Mouse (Mus musculus) liver, embryonic 14.5 days (tissue): Measurements from ENCODE around the gene Eps8. TPM values are rescaled to one million over a fixed set of nuclear protein-coding genes. Genes with fewer than 3 reads are reported as not detected.

ENCODE experiments used
- ATAC-seq: fragments of 200-750 bp; cut with Nextera tagmentation; 2 replicates; pipeline ENCODE4 v1.8.0; 2017; ENCODE audit warnings: moderate number of reproducible peaks, mild to moderate bottlenecking, moderate library complexity; ENCODE audit not compliant: insufficient read depth
- DNase-seq, 3 experiments: peaks; one replicate each; pipeline ENCODE4 v3.0.0-alpha.2; 2012 to 2013; ENCODE audit warnings: low read depth in 3 of 3, low spot score in 3 of 3
- H3K27ac ChIP-seq: fragments of 300-500 bp; sonication (generic); 2 replicates; pipeline ENCODE4 v1.5.1; 2014; ENCODE audit warnings: moderate library complexity, mild to moderate bottlenecking, control low read depth, inconsistent platforms
- H3K27me3 ChIP-seq: fragments of 300-500 bp; sonication (generic); 2 replicates; pipeline ENCODE4 v1.6.1; 2014; ENCODE audit warnings: mild to moderate bottlenecking, low read length, moderate library complexity; ENCODE audit not compliant: control insufficient read depth, insufficient read depth
- H3K36me3 ChIP-seq: fragments of 300-500 bp; sonication (generic); replicated peaks from 2 replicates; pipeline ENCODE4 v1.6.1; 2014; ENCODE audit warnings: low read depth; ENCODE audit not compliant: control insufficient read depth, insufficient read depth
- H3K4me1 ChIP-seq, 2 experiments: fragments of 200-500 bp in 1 of 2; fragments of 300-500 bp in 1 of 2; sonication (generic) in 1 of 2; replicated peaks; 2 replicates each; pipeline ENCODE4 v1.6.1; 2012 to 2014; ENCODE audit warnings: antibody characterized with exemption in 1 of 2, inconsistent platforms in 1 of 2, low read length in 1 of 2; ENCODE audit not compliant: control insufficient read depth in 2 of 2, insufficient read depth in 2 of 2
- H3K4me2 ChIP-seq: fragments of 300-500 bp; sonication (generic); 2 replicates; pipeline ENCODE4 v1.6.1; 2014; ENCODE audit warnings: low read depth, mild to moderate bottlenecking, control low read depth, moderate library complexity
- H3K4me3 ChIP-seq, 2 experiments: fragments of 200-500 bp in 1 of 2; fragments of 300-500 bp in 1 of 2; sonication (generic) in 1 of 2; 2 replicates each; pipeline ENCODE4 v1.5.1; 2012 to 2014; ENCODE audit warnings: low read depth in 2 of 2, low read length in 2 of 2, mild to moderate bottlenecking in 2 of 2, control low read depth in 1 of 2, inconsistent platforms in 1 of 2, moderate library complexity in 1 of 2; ENCODE audit not compliant: insufficient read depth in 1 of 2
- H3K9ac ChIP-seq: fragments of 300-500 bp; sonication (generic); replicated peaks from 2 replicates; pipeline ENCODE4 v1.6.1; 2014; ENCODE audit warnings: mild to moderate bottlenecking, control low read depth, moderate library complexity
- H3K9me3 ChIP-seq: fragments of 300-500 bp; sonication (generic); 2 replicates; pipeline ENCODE4 v1.6.1; 2016; ENCODE audit warnings: low read length, mixed read lengths; ENCODE audit not compliant: control insufficient read depth
- CTCF ChIP-seq: IDR thresholded peaks from 2 replicates; pipeline ENCODE4 v1.5.1; 2016; ENCODE audit warnings: antibody characterized with exemption, low read depth, control low read depth
- EP300 ChIP-seq: IDR thresholded peaks from 2 replicates; pipeline ENCODE4 v1.6.1; 2016; ENCODE audit warnings: antibody characterized with exemption, low read depth
- WGBS: fragments of 180-500 bp; shearing (Covaris S2); extraction: QIAGEN DNeasy Blood & Tissue Kit; methylation state at CpG from one replicate; pipeline ENCODE4 v1.1.7; 2014; ENCODE audit not compliant: insufficient replicate concordance; 5-methylcytosine and 5-hydroxymethylcytosine counted together
- polyA plus RNA-seq, 2 experiments: library from polyadenylated mRNA; depleted of rRNA in 1 of 2; stranded (reverse) in 1 of 2; unstranded in 1 of 2; fragments of >200 nt; fragmentation: Nextera tagmentation in 1 of 2; extraction: Ambion mirVana in 1 of 2; gene quantifications; 2 replicates each; pipeline versions ENCODE4 v1.2.1 to v1.2.3; 2012 to 2014

The Eps8 gene
- polyA plus RNA-seq, 2 experiments: 0.42 to 1.4 TPM

DNA sequence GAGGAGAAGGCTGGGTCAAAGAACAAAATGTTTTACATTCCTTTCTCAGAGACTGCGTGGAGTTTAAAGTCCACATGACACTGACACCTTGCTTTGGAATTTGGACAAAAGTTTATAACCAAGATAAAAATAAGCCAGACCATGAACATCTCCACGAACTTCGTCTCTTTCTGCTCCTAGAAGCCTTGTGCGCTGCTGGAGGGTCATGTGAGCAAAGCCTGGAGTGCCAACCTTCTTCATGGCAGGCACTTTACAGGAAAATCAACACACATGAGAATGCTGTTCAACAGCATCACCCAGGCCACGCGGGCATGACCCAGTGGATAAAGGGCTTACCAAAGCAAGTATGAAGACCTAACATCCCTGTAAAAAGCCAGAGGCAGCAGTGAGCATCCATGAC lies 85.6 kb downstream of the Eps8 start:
- no peaks in the 10 kb centered on the region for H3K36me3 ChIP-seq
- H3K4me1 ChIP-seq: no peaks in the 10 kb centered on the region
- no peak for TF ChIP-seq EP300
- no peak for TF ChIP-seq CTCF
- DNase-seq: no peak
- H3K27me3 ChIP-seq: no peaks in the 10 kb centered on the region
- ATAC-seq: no peak
- H3K9ac ChIP-seq: no peak overlapping the region
- 67% methylated on average over 6 of the region's 6 CpGs for WGBS
- H3K9me3 ChIP-seq: no peaks in the 10 kb centered on the region
- H3K4me3 ChIP-seq: no peak overlapping the region
- no peak overlapping the region for H3K4me2 ChIP-seq
- H3K27ac ChIP-seq: no peak overlapping the region

DNA sequence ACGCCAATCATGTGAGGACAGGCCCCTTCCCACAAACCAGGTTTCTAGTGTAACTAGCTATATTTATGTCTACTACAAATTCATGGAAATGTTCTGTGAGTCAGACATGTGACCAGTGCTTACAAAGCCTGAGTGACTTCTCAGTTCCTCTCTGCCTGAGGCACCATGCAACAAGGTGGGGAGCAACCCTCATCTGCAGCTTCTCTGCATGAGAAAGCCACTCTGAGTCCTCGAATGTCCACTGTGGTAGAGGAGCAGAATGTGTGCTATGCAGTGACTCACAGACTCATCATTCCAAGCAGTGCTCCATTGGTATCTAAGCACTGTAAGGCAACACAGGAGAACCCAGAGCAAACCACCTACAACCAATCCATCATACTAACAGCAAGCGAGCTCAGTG lies 88.8 kb downstream of the Eps8 start:
- Histone ChIP-seq H3K36me3 (no peaks in the 10 kb centered on the region), H3K4me2 (no peak overlapping the region), H3K27ac (no peak overlapping the region), H3K27me3 (no peaks in the 10 kb centered on the region), H3K9ac (no peak overlapping the region), H3K9me3 (no peaks in the 10 kb centered on the region), H3K4me1 (no peaks in the 10 kb centered on the region), H3K4me3 (no peak overlapping the region)
- DNase-seq (no peak), ATAC-seq (no peak)
- WGBS: 60% methylated on average over 3 of the region's 3 CpGs
- no peak for TF ChIP-seq EP300

DNA sequence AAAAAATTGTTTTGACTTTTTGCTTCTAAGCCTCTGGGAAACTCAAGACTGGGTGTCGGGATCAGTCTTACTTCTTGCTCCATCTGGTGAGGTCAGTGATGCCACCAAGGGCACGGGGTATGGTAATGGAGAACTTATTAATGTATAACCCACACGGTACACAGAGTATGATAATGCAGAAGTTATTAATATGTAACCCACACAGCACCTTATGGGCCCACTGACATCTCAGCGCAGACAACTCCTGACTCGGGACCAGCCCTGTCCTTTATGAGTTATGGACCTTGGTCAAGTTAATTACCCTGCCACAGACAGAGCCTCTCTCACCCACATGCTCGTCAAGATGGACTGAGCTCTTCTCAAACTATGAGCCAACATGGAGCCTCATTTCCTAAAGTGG lies 89.2 kb downstream of the Eps8 start:
- TF ChIP-seq EP300 (no peak), CTCF (no peak)
- no peak overlapping the region for H3K4me3 ChIP-seq
- H3K27me3 ChIP-seq: no peaks in the 10 kb centered on the region
- no peak overlapping the region for H3K27ac ChIP-seq
- H3K36me3 ChIP-seq: no peaks in the 10 kb centered on the region
- WGBS: 69% methylated on average over 6 of the region's 6 CpGs
- no peak; the same call in 1 of the 2 replicates for ATAC-seq
- H3K4me2 ChIP-seq: no peak overlapping the region
- no peak overlapping the region for H3K9ac ChIP-seq
- no peak for DNase-seq
- no peaks in the 10 kb centered on the region for H3K9me3 ChIP-seq
- peaks cover 0 to 2% of the 10 kb centered on the region in 2 experiments; a peak in 2 of 4 replicates for H3K4me1 ChIP-seq

- no peak overlapping the region for H3K4me3 ChIP-seq
- ATAC-seq: no peak
- no peak overlapping the region for H3K4me2 ChIP-seq
- no peak overlapping the region for H3K27ac ChIP-seq
- no peaks in the 10 kb centered on the region for H3K9me3 ChIP-seq
- H3K36me3 ChIP-seq: no peaks in the 10 kb centered on the region
- no peak overlapping the region for H3K9ac ChIP-seq
- no peaks in the 10 kb centered on the region for H3K27me3 ChIP-seq
- DNase-seq: no peak
- 68% methylated on average over 12 of the region's 12 CpGs for WGBS
- peaks cover 27 to 41% of the 10 kb centered on the region in 2 experiments for H3K4me1 ChIP-seq
- TF ChIP-seq EP300 (no peak), CTCF (no peak)
These were observed 94.3 kb downstream of the Eps8 start for GRCm38 (mm10) chr6:137560358-137560859.

DNA sequence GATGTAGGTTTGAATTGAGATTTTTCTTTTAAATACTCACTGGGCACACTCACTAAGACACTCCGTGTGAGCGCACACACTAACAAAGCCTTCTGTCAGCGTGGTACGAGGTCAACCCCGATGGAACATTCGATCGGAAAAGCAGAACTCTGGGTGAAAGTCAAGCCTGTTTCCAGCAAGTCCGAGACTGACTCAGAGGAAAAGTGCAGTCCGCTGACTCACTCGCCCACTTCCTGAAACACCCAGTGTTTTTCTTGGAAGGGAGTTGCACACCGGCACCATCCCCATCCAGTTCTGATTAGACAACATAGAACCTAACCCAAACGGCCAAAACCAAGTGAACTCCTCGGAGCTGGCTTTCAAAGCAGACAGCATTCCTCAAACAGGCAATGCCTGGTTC lies 95.8 kb downstream of the Eps8 start:
- ATAC-seq (peak; percentile 56), DNase-seq (peak; percentile 37 to 54 (median 37))
- WGBS: 12% methylated on average over 13 of the region's 13 CpGs
- H3K9me3 ChIP-seq: no peaks in the 10 kb centered on the region
- no peak for TF ChIP-seq EP300
- no peak for TF ChIP-seq CTCF
- peak overlapping the region; percentile 32 for H3K4me2 ChIP-seq
- no peaks in the 10 kb centered on the region for H3K36me3 ChIP-seq
- peaks cover 27 to 41% of the 10 kb centered on the region in 2 experiments for H3K4me1 ChIP-seq
- H3K27me3 ChIP-seq: no peaks in the 10 kb centered on the region
- no peak overlapping the region; the same call in 1 of the 2 replicates for H3K9ac ChIP-seq
- H3K4me3 ChIP-seq: peak overlapping the region in 1 of 2 experiments; percentile 50; a peak in 2 of 4 replicates
- no peak overlapping the region; the same call in 1 of the 2 replicates for H3K27ac ChIP-seq
